Mouse (Mus musculus) embryonic facial prominence, embryonic 10.5 days (tissue): ENCODE results near the gene Chtf18. TPM values are rescaled to one million over a fixed set of nuclear protein-coding genes. Genes with fewer than 3 reads are reported as not detected.

ENCODE experiments used
- DNase-seq: peaks from one replicate; pipeline ENCODE4 v3.0.0-alpha.2; 2017; ENCODE audit warnings: low spot score
- H3K27ac ChIP-seq: fragments of 300-500 bp; sonication (generic); replicated peaks from 2 replicates; pipeline ENCODE4 v1.5.1; 2016; ENCODE audit warnings: mild to moderate bottlenecking
- H3K27me3 ChIP-seq: fragments of 300-500 bp; sonication (generic); replicated peaks from 2 replicates; pipeline ENCODE4 v1.6.1; 2016; ENCODE audit warnings: low read depth, mild to moderate bottlenecking; ENCODE audit not compliant: poor library complexity, severe bottlenecking
- H3K36me3 ChIP-seq: fragments of 300-500 bp; sonication (generic); replicated peaks from 2 replicates; pipeline ENCODE4 v1.6.1; 2016; ENCODE audit warnings: mild to moderate bottlenecking, moderate library complexity
- H3K4me1 ChIP-seq: fragments of 300-500 bp; sonication (generic); 2 replicates; pipeline ENCODE4 v1.6.1; 2016
- H3K4me3 ChIP-seq: fragments of 300-500 bp; sonication (generic); 2 replicates; pipeline ENCODE4 v1.5.1; 2016; ENCODE audit warnings: mild to moderate bottlenecking, moderate library complexity
- H3K9me3 ChIP-seq: fragments of 300-500 bp; sonication (generic); 2 replicates; pipeline ENCODE4 v1.6.1; 2016; ENCODE audit warnings: mild to moderate bottlenecking
- WGBS: fragments of 180-500 bp; shearing (Covaris S2); methylation state at CpG from one replicate; pipeline ENCODE4 v1.1.7; 2016; 5-methylcytosine and 5-hydroxymethylcytosine counted together
- microRNA-seq: library from miRNA; unstranded; fragments of <30 nt; microRNA quantifications from one replicate; pipeline ENCODE4, GENCODE M21; 2017
- polyA plus RNA-seq: library from polyadenylated mRNA; unstranded; fragments of >200 nt; fragmentation: Nextera tagmentation; extraction: Ambion mirVana; gene quantifications from 2 replicates; pipeline ENCODE4 v1.2.1, GENCODE M21; 2016

The Chtf18 gene
- polyA plus RNA-seq, 1 experiment from 2014 or later, result 60.7 TPM

GRCm38 (mm10) chr17:25696263-25696662 lies 31.0 kb downstream of the Chtf18 start:
- Histone ChIP-seq H3K4me1 (peaks cover 18% of the 10 kb centered on the region), H3K36me3 (no peaks in the 10 kb centered on the region), H3K27ac (peak overlapping the region; percentile 61), H3K9me3 (no peaks in the 10 kb centered on the region), H3K27me3 (peaks cover 12% of the 10 kb centered on the region), H3K4me3 (peak overlapping the region; percentile 22; the same call in 1 of the 2 replicates)
- 27% methylated on average over 1 of the region's 1 CpGs for WGBS
- peak; percentile 63 for DNase-seq

- peaks cover 21% of the 10 kb centered on the region for H3K4me1 ChIP-seq
- WGBS, result 76% methylated on average over 4 of the region's 4 CpGs
- no peaks in the 10 kb centered on the region for H3K36me3 ChIP-seq
- H3K27me3 ChIP-seq, result peaks cover 9% of the 10 kb centered on the region; the same call in 1 of the 2 replicates
- no peaks in the 10 kb centered on the region for H3K9me3 ChIP-seq
- H3K27ac ChIP-seq, result no peak overlapping the region
- DNase-seq, result no peak
- H3K4me3 ChIP-seq, result no peak overlapping the region
These were observed 38.3 kb downstream of the Chtf18 start for GRCm38 (mm10) chr17:25688922-25689321.

GRCm38 (mm10) chr17:25686323-25686722 lies 40.9 kb downstream of the Chtf18 start:
- H3K4me1 ChIP-seq, result peaks cover 17% of the 10 kb centered on the region
- no peaks in the 10 kb centered on the region for H3K9me3 ChIP-seq
- 55% methylated on average over 7 of the region's 7 CpGs for WGBS
- no peaks in the 10 kb centered on the region for H3K36me3 ChIP-seq
- no peak overlapping the region for H3K4me3 ChIP-seq
- peak; percentile 63 for DNase-seq
- no peak overlapping the region for H3K27ac ChIP-seq
- peaks cover 9% of the 10 kb centered on the region; the same call in 1 of the 2 replicates for H3K27me3 ChIP-seq

- WGBS, result 85% methylated on average over 4 of the region's 4 CpGs
- Histone ChIP-seq H3K4me3 (no peak overlapping the region), H3K36me3 (no peaks in the 10 kb centered on the region), H3K27me3 (peaks cover 5% of the 10 kb centered on the region; the same call in 1 of the 2 replicates), H3K4me1 (peaks cover 26% of the 10 kb centered on the region), H3K27ac (no peak overlapping the region), H3K9me3 (no peaks in the 10 kb centered on the region)
- DNase-seq, result no peak
These were observed 45.6 kb downstream of the Chtf18 start for GRCm38 (mm10) chr17:25681636-25682035.

- Histone ChIP-seq H3K27ac (0 out of 2 replicates have a peak overlapping the region, but pooled peaks have one; percentile 40), H3K9me3 (0 out of 2 replicates have a peak, but pooled peaks cover 4% of the 10 kb centered on the region), H3K36me3 (no peaks in the 10 kb centered on the region), H3K4me1 (peaks cover 14% of the 10 kb centered on the region), H3K4me3 (no peak overlapping the region), H3K27me3 (no peaks in the 10 kb centered on the region)
- DNase-seq, result no peak
- WGBS, result 11% methylated on average over 5 of the region's 5 CpGs
These were observed 47.4 kb downstream of the Chtf18 start for GRCm38 (mm10) chr17:25679818-25680217.

GRCm38 (mm10) chr17:25677969-25678368 lies 49.2 kb downstream of the Chtf18 start:
- Histone ChIP-seq H3K36me3 (no peaks in the 10 kb centered on the region), H3K4me1 (peaks cover 14% of the 10 kb centered on the region), H3K27me3 (no peaks in the 10 kb centered on the region), H3K9me3 (0 out of 2 replicates have a peak, but pooled peaks cover 4% of the 10 kb centered on the region), H3K27ac (no peak overlapping the region), H3K4me3 (no peak overlapping the region)
- 54% methylated on average over 6 of the region's 6 CpGs for whole genome bisulfite sequencing
- no peak for DNase-seq

- H3K27ac ChIP-seq, result no peak overlapping the region
- H3K4me3 ChIP-seq, result no peak overlapping the region
- no peaks in the 10 kb centered on the region for H3K36me3 ChIP-seq
- no peaks in the 10 kb centered on the region for H3K27me3 ChIP-seq
- DNase-seq, result no peak
- 0 out of 2 replicates have a peak, but pooled peaks cover 4% of the 10 kb centered on the region for H3K9me3 ChIP-seq
- peaks cover 23% of the 10 kb centered on the region for H3K4me1 ChIP-seq
These were observed 54.2 kb downstream of the Chtf18 start for GRCm38 (mm10) chr17:25672982-25673381.

Small RNA genes lying within 50 kb of the gene (microRNA-seq; reads per million reads assigned to microRNA genes)
- gene Gm25083, result not detected

Other genes with a start within 250 kb of the Chtf18 start
- gene Sstr5, start 230.1 kb downstream of the Chtf18 start, polyA plus RNA-seq, result 0.13 and 0.21 TPM in 2 replicates
- 12.5 and 13.1 TPM in 2 replicates for gene Sox8, start 156.7 kb downstream of the Chtf18 start, polyA plus RNA-seq
- 26.3 and 26.6 TPM in 2 replicates for gene Lmf1, start 148.3 kb downstream of the Chtf18 start, polyA plus RNA-seq
- 1.8 and 2.5 TPM in 2 replicates for gene Gng13, start 10.2 kb downstream of the Chtf18 start, polyA plus RNA-seq
- gene Rpusd1, start 251 bp upstream of the Chtf18 start, polyA plus RNA-seq, result 23.7 and 25.5 TPM in 2 replicates
- 0.11 TPM in 1 of 2 replicates, not detected in the other for gene Mslnl, start 8.6 kb upstream of the Chtf18 start, polyA plus RNA-seq
- 0.55 and 0.65 TPM in 2 replicates for gene Msln, start 27.0 kb upstream of the Chtf18 start, polyA plus RNA-seq
- 23.9 and 25.9 TPM in 2 replicates for gene Narfl, start 46.4 kb upstream of the Chtf18 start, polyA plus RNA-seq
- gene Haghl, start 58.3 kb upstream of the Chtf18 start, polyA plus RNA-seq, result 59.9 and 69.1 TPM in 2 replicates
- 0.62 and 1.2 TPM in 2 replicates for gene Ccdc78, start 59.2 kb upstream of the Chtf18 start, polyA plus RNA-seq
- gene Fam173a, start 65.5 kb upstream of the Chtf18 start, polyA plus RNA-seq, result 62.3 and 67.8 TPM in 2 replicates
- 0.95 and 1.0 TPM in 2 replicates for gene AC134908.4, start 68.2 kb upstream of the Chtf18 start, polyA plus RNA-seq
- gene Metrn, start 69.7 kb upstream of the Chtf18 start, polyA plus RNA-seq, result 118 and 137 TPM in 2 replicates
- 5.0 and 5.1 TPM in 2 replicates for gene Fbxl16, start 81.7 kb upstream of the Chtf18 start, polyA plus RNA-seq
- 31.0 and 31.4 TPM in 2 replicates for gene Wdr24, start 96.2 kb upstream of the Chtf18 start, polyA plus RNA-seq
- gene Jmjd8, start 101.4 kb upstream of the Chtf18 start, polyA plus RNA-seq, result 50.5 and 55.1 TPM in 2 replicates
- gene Stub1, start 106.0 kb upstream of the Chtf18 start, polyA plus RNA-seq, result 396 and 400 TPM in 2 replicates
- 1.2 and 1.4 TPM in 2 replicates for gene Rhbdl1, start 109.9 kb upstream of the Chtf18 start, polyA plus RNA-seq
- 0.92 and 1.4 TPM in 2 replicates for gene Gm20683, start 114.3 kb upstream of the Chtf18 start, polyA plus RNA-seq
- 26.3 and 27.2 TPM in 2 replicates for gene Rhot2, start 117.4 kb upstream of the Chtf18 start, polyA plus RNA-seq
- gene Wdr90, start 134.1 kb upstream of the Chtf18 start, polyA plus RNA-seq, result 53.8 and 56.1 TPM in 2 replicates
- 17.3 and 20.2 TPM in 2 replicates for gene Mcrip2, start 141.3 kb upstream of the Chtf18 start, polyA plus RNA-seq
- 68.1 and 69.8 TPM in 2 replicates for gene Mettl26, start 147.7 kb upstream of the Chtf18 start, polyA plus RNA-seq
- 7.8 and 12.6 TPM in 2 replicates for gene Wfikkn1, start 153.4 kb upstream of the Chtf18 start, polyA plus RNA-seq
- 30.9 and 34.0 TPM in 2 replicates for gene Rab40c, start 192.3 kb upstream of the Chtf18 start, polyA plus RNA-seq
- gene Pigq, start 217.5 kb upstream of the Chtf18 start, polyA plus RNA-seq, result 62.9 and 69.3 TPM in 2 replicates
- gene Nhlrc4, start 217.5 kb upstream of the Chtf18 start, polyA plus RNA-seq, result 0.88 TPM in 1 of 2 replicates, not detected in the other
- 0.35 and 0.36 TPM in 2 replicates for gene A930017K11Rik, start 225.1 kb upstream of the Chtf18 start, polyA plus RNA-seq